Mouse (Mus musculus) kidney, adult 2 months (tissue): ENCODE measurements around the gene Colec11. TPM values are rescaled to one million over a fixed set of nuclear protein-coding genes. Genes with fewer than 3 reads are reported as not detected.
A peak's percentile ranks its signal among the peaks of the same experiment; 100 is the strongest.

ENCODE experiments used
- DNase-seq: peaks from one replicate; pipeline ENCODE4 v3.0.0; 2021
- H3K27ac ChIP-seq: fragments of 200-500 bp; 2 replicates; pipeline ENCODE4 v1.5.1; 2012; ENCODE audit warnings: low read depth, low read length, control low read depth, inconsistent platforms; ENCODE audit not compliant: insufficient read depth
- H3K27me3 ChIP-seq: fragments of 200-500 bp; replicated peaks from 2 replicates; pipeline ENCODE4 v1.6.1; 2012; ENCODE audit warnings: mild to moderate bottlenecking, moderate library complexity, low read length, inconsistent platforms; ENCODE audit not compliant: control insufficient read depth, insufficient read depth
- H3K36me3 ChIP-seq: fragments of 200-500 bp; 2 replicates; pipeline ENCODE4 v1.6.1; 2012; ENCODE audit warnings: mild to moderate bottlenecking, moderate library complexity, low read length, inconsistent platforms; ENCODE audit not compliant: control insufficient read depth, insufficient read depth
- H3K4me1 ChIP-seq: fragments of 200-500 bp; 2 replicates; pipeline ENCODE4 v1.6.1; 2011; ENCODE audit warnings: low read length; ENCODE audit not compliant: control insufficient read depth, insufficient read depth
- H3K4me3 ChIP-seq: fragments of 200-500 bp; 2 replicates; pipeline ENCODE4 v1.5.1; 2011; ENCODE audit warnings: mild to moderate bottlenecking, low read depth, low read length, control low read depth; ENCODE audit not compliant: insufficient read depth
- CTCF ChIP-seq: fragments of 200-500 bp; conservative IDR thresholded peaks from 2 replicates; pipeline ENCODE4 v1.5.1; 2011; ENCODE audit warnings: low read depth, mild to moderate bottlenecking, control low read depth, low read length, moderate library complexity, mixed read lengths; ENCODE audit not compliant: insufficient read depth, insufficient read length
- POLR2A ChIP-seq: fragments of 200-500 bp; IDR thresholded peaks from one replicate; pipeline ENCODE4 v1.6.1; 2011; ENCODE audit warnings: low read depth, low read length, control low read depth
- WGBS: fragments of 180-500 bp; shearing (Covaris S2); methylation state at CpG from one replicate; pipeline ENCODE4 v1.1.7; 2018; 5-methylcytosine and 5-hydroxymethylcytosine counted together
- polyA plus RNA-seq: library from polyadenylated mRNA; depleted of rRNA; stranded (reverse); fragments of >200 nt; gene quantifications from 2 replicates; pipeline ENCODE4 v1.2.3, GENCODE M21; 2012

Colec11 gene
- polyA plus RNA-seq, 1 experiment, result 1.6 TPM

DNA sequence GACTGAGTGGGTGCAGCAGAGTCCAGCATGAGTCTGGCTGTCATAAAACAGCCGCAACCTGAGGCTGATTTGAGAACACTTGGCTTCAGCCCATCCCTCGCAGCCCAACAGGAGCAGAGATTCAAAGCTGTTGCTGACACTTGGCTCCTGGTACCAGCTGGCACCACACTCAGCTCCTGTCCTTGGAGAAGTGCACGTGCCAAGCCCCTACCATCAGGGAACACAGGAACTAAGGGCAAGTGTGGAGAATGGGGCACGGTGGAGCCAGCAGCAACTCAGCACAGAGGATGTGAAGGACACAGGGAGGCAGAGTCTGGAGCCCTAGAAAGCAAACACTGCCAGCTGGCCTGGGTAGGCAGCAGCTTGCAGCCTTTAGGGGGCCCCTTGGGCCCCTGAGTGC is 20.9 kb downstream of the Colec11 start:
- no peak overlapping the region for H3K27ac ChIP-seq
- no peaks in the 10 kb centered on the region for H3K4me1 ChIP-seq
- WGBS, result 18% methylated on average over 4 of the region's 4 CpGs
- no peaks in the 10 kb centered on the region for H3K27me3 ChIP-seq
- peak; percentile 4 for DNase-seq
- no peaks in the 10 kb centered on the region for H3K36me3 ChIP-seq
- H3K4me3 ChIP-seq, result no peak overlapping the region
- TF ChIP-seq CTCF (no peak), POLR2A (no peak)

DNA sequence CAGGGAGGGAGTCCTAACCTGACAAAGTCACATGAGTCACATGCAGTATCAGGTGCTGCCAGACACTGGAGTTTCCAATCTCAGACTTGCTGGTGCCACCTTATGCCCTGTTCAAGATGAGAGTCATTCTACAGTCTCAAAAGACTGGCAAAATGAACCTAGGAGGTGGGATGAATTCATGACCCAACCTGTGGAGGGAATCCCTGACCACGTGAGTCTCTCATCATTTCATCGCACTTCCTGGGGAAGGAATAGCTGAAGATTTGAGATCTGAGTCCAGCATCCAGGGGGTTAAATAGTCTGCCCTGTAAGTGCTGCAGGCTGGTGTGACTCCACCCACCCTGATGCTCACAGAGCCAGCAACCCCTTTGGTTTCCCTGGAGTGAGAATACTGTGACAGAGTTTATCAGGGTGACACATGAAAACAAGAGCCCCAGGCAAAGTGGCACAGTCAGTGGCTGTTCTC is 24.6 kb downstream of the Colec11 start:
- TF ChIP-seq CTCF (no peak), POLR2A (no peak)
- no peaks in the 10 kb centered on the region for H3K36me3 ChIP-seq
- H3K4me3 ChIP-seq, result no peak overlapping the region
- H3K27me3 ChIP-seq, result no peaks in the 10 kb centered on the region
- 68% methylated on average over 2 of the region's 2 CpGs for WGBS
- H3K4me1 ChIP-seq, result no peaks in the 10 kb centered on the region
- DNase-seq, result no peak
- H3K27ac ChIP-seq, result no peak overlapping the region

DNA sequence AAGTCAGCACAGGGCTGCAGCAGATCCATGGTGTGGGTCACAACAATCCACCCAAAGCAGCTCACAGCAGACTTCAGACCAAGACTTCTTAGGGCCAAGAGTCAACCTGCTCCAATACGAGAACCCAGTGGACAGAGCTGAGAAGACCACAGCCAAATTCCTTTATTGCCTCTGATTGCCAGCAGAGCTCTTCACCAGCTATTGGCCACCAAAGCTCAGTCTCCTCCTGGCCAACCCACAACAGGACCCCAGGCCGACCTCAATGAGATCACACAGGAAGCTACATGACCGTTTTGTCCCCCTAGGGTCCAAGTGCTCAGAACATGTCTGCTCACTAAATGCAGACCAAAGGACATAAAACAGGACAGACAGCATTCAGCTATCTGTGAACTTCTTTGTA is 25.1 kb downstream of the Colec11 start:
- H3K27me3 ChIP-seq, result no peaks in the 10 kb centered on the region
- 58% methylated on average over 3 of the region's 3 CpGs for WGBS
- TF ChIP-seq POLR2A (no peak), CTCF (no peak)
- no peak overlapping the region for H3K27ac ChIP-seq
- no peak for DNase-seq
- no peaks in the 10 kb centered on the region for H3K4me1 ChIP-seq
- no peak overlapping the region for H3K4me3 ChIP-seq
- no peaks in the 10 kb centered on the region for H3K36me3 ChIP-seq

DNA sequence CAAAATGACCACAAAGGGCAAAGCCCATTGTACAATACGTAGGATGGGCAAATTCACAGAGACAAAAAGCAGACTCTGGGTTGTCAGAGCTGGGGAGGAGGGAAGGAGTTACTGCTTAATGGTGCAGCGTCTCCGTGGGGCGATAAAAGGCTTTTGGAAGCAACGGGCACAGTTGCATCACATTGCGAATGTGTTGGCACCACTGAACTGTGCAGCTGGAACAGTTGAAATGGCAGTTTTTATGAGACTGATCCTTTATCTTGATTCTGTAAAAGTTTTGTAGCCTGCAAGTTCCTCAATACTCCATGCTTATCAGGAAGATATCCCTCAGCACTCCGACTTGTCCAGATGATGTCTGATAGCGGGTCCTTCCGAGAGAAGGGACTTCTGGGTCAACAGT is 25.5 kb downstream of the Colec11 start:
- H3K4me1 ChIP-seq, result no peaks in the 10 kb centered on the region
- no peaks in the 10 kb centered on the region for H3K36me3 ChIP-seq
- WGBS, result 60% methylated on average over 9 of the region's 9 CpGs
- DNase-seq, result no peak
- TF ChIP-seq CTCF, result no peak
- no peak for TF ChIP-seq POLR2A
- H3K27me3 ChIP-seq, result no peaks in the 10 kb centered on the region
- no peak overlapping the region for H3K4me3 ChIP-seq
- no peak overlapping the region for H3K27ac ChIP-seq

DNA sequence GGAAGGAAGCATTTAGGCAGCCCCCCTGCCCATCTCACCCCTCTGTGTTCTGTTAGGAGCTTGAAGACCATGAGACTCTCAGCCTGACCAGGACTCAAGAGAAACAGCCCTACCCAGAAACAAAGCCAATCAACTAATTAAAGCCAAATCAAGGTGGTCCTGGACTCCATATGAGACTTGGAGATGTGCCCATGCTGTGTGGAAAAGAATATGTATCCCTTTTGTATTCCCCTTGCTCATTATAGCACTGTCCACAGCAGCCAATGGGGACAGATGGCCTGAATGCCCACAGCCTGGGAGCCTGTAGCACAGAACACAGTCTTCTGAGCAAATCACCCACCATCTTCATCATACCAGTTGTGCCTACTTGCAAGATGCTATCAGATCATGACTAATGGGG is 26.3 kb downstream of the Colec11 start:
- no peak overlapping the region for H3K27ac ChIP-seq
- H3K4me3 ChIP-seq, result no peak overlapping the region
- H3K36me3 ChIP-seq, result no peaks in the 10 kb centered on the region
- no peaks in the 10 kb centered on the region for H3K27me3 ChIP-seq
- no peaks in the 10 kb centered on the region for H3K4me1 ChIP-seq
- no peak for DNase-seq
- TF ChIP-seq POLR2A, result no peak
- no peak for TF ChIP-seq CTCF

DNA sequence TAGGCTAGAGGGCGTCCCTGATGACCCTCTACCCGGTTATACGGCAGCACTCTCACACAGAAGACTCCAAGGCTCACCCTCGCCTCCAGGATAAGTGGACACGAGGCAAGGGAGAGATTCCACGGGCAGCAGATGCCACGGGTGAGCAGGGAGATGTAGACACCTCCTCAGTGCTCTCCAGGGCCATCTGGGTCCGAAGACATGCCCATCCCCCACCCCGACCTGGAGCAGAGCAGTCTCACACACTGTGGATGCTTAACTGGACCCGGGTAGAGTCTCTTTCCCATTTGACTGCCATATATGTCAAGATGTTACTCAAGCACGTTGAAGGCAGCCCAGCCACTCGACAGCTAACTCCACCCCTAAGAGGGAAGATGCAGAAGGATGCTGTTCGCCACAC is 32.7 kb downstream of the Colec11 start:
- WGBS, result 45% methylated on average over 13 of the region's 13 CpGs
- Histone ChIP-seq H3K4me3 (no peak overlapping the region), H3K4me1 (no peaks in the 10 kb centered on the region), H3K36me3 (no peaks in the 10 kb centered on the region), H3K27ac (no peak overlapping the region), H3K27me3 (no peaks in the 10 kb centered on the region)
- DNase-seq, result no peak
- TF ChIP-seq CTCF (no peak), POLR2A (no peak)

DNA sequence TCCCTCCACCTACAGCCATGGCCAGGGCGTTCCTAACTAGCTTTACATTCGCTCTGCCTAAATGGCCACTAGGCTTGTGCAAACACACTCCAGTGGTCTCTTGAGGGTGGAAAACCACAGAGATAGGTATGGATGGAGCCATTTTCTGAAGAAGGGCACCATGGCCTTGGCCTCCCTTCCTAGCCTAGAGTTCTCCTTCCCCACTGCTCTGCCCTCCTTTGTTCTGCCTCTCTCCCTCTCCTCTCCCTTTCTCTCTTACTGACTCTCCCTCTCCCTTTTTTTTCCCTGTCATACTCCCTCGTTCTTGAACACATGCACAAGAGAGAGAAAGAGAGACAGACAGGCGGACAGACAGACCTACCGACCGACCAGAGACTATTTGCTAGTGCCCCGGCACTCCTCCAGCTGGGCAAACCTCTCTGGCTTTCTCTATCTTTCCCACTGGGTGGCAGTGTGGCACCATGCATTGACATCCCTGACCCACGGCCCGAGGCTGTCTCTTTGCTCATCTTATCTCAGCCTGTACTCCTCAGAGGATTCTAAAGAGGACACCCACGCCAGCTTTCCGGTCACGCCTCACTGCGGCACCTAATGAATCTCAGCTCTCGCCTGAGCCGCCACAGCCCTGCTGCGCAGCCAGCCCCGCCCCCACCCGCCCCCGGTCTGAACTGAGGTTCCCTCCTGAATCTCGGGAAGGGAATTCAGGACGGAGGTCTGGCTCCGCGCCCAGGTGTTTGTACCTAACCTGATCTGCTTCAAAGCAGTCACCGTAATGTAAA is 33.9 kb downstream of the Colec11 start:
- no peaks in the 10 kb centered on the region for H3K27me3 ChIP-seq
- peak overlapping the region; percentile 40; the same call in 1 of the 2 replicates for H3K4me3 ChIP-seq
- 9% methylated on average over 24 of the region's 24 CpGs for WGBS
- peak; percentile 85 for DNase-seq
- no peak overlapping the region for H3K27ac ChIP-seq
- peak; percentile 93 for TF ChIP-seq CTCF
- TF ChIP-seq POLR2A, result no peak
- H3K4me1 ChIP-seq, result no peaks in the 10 kb centered on the region
- H3K36me3 ChIP-seq, result no peaks in the 10 kb centered on the region

DNA sequence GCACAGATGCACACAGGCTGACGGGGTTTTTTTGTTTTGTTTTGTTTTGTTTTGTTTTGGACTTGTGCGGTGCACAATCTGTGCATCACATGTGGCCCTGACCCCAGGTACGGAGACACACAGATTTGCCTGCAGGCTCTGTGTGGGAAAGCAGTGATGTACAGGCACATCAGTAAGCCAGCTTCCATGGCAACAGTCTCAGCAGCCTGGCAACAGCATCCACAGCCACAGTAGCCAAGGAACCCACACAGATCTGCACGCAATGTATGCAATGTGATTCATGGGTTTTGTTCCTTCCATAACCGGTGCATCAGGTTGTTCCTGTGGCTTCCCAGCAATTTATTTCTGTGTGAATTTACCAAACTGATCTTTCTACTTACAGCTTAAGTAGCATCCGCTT is 35.2 kb downstream of the Colec11 start:
- Histone ChIP-seq H3K27me3 (no peaks in the 10 kb centered on the region), H3K27ac (no peak overlapping the region), H3K4me1 (no peaks in the 10 kb centered on the region), H3K36me3 (no peaks in the 10 kb centered on the region), H3K4me3 (no peak overlapping the region)
- no peak for TF ChIP-seq POLR2A
- no peak for TF ChIP-seq CTCF
- 79% methylated on average over 6 of the region's 6 CpGs for WGBS
- no peak for DNase-seq
